Comparison of ENCODE assay signal across 8 mouse cellular contexts in genomic region chr2:12301431-12302170, GRCm38 (mm10). TPM values are rescaled to one million over a fixed set of nuclear protein-coding genes. Genes with fewer than 3 reads are reported as not detected.
DNase-seq lines count a peak whose midpoint lies in the region; ATAC-seq and TF ChIP-seq lines count a peak whose summit lies in the region.

Itga8 (minus strand) TSS chr2:12301922.

- H3K9me3 ChIP-seq in forebrain, embryonic 11.5 days (ENCODE audit: control insufficient read depth, low read length) = no peaks in the 10 kb centered on the region
- no peaks in the 10 kb centered on the region for H3K9me3 ChIP-seq in heart, postnatal 0 days (replicated peaks; ENCODE audit: control insufficient read depth, low read length)
- no peaks in the 10 kb centered on the region for H3K9me3 ChIP-seq in liver, postnatal 0 days (ENCODE audit: low read length)
- no peaks in the 10 kb centered on the region for H3K9me3 ChIP-seq in neural tube, embryonic 14.5 days (ENCODE audit: control insufficient read depth, low read length)

- peak within 1 kb of the TSS; percentile 75 for H3K9ac ChIP-seq in forebrain, embryonic 11.5 days (ENCODE audit: low read length)
- peak within 1 kb of the TSS; percentile 47 for H3K9ac ChIP-seq in heart, postnatal 0 days (replicated peaks; ENCODE audit: low read depth, low read length)
- 0 out of 2 replicates have a peak within 1 kb of the TSS, but pooled peaks have one; percentile 26 for H3K9ac ChIP-seq in liver, postnatal 0 days (replicated peaks)
- peak within 1 kb of the TSS; percentile 63 for H3K9ac ChIP-seq in neural tube, embryonic 14.5 days (replicated peaks; ENCODE audit: low read depth, low read length)

- TF ChIP-seq EP300 in heart, postnatal 0 days (IDR thresholded peaks at IDR 0.05; ENCODE audit: low read depth) = no peak
- no peak for TF ChIP-seq EP300 in liver, postnatal 0 days (IDR thresholded peaks at IDR 0.05; ENCODE audit: low read depth)

- peak; percentile 75 for ATAC-seq in CD4-positive, CD25-positive, alpha-beta regulatory T cell, adult 4 months
- ATAC-seq in forebrain, embryonic 11.5 days (replicated peaks; ENCODE audit: low FRiP score) = peak; percentile 98
- ATAC-seq in heart, postnatal 0 days (ENCODE audit: insufficient read depth, low read depth) = peak; percentile 92
- peak; percentile 78 for ATAC-seq in liver, postnatal 0 days
- peak; percentile 99 for ATAC-seq in neural tube, embryonic 14.5 days (ENCODE audit: low read depth)

- peak within 1 kb of the TSS; percentile 91 for H3K4me2 ChIP-seq in forebrain, embryonic 11.5 days (ENCODE audit: low read depth, low read length, severe bottlenecking)
- H3K4me2 ChIP-seq in heart, postnatal 0 days (ENCODE audit: low read depth, low read length) = peak within 1 kb of the TSS; percentile 84
- peak within 1 kb of the TSS; percentile 86 for H3K4me2 ChIP-seq in liver, postnatal 0 days (ENCODE audit: low read depth, low read length)
- H3K4me2 ChIP-seq in neural tube, embryonic 14.5 days (ENCODE audit: low read depth, low read length) = peak within 1 kb of the TSS; percentile 90

- peak within 1 kb of the TSS; percentile 60 for H3K4me3 ChIP-seq in forebrain, embryonic 11.5 days (ENCODE audit: low read depth, low read length)
- H3K4me3 ChIP-seq in heart, postnatal 0 days (ENCODE audit: low read depth, low read length) = peak within 1 kb of the TSS; percentile 61
- peak within 1 kb of the TSS; percentile 54 for H3K4me3 ChIP-seq in liver, postnatal 0 days (ENCODE audit: low read depth, low read length)
- H3K4me3 ChIP-seq in neural tube, embryonic 14.5 days (ENCODE audit: low read depth, low read length) = peak within 1 kb of the TSS; percentile 69

- no peaks in the 10 kb centered on the region for H3K4me1 ChIP-seq in forebrain, embryonic 11.5 days (replicated peaks; ENCODE audit: control insufficient read depth, insufficient read depth, low read length)
- no peaks in the 10 kb centered on the region for H3K4me1 ChIP-seq in heart, postnatal 0 days (ENCODE audit: control insufficient read depth, insufficient read depth)
- H3K4me1 ChIP-seq in liver, postnatal 0 days (ENCODE audit: insufficient read depth) = peaks cover 4% of the 10 kb centered on the region; the same call in 1 of the 2 replicates
- H3K4me1 ChIP-seq in neural tube, embryonic 14.5 days (ENCODE audit: control insufficient read depth, insufficient read depth, low read length) = peaks cover 2% of the 10 kb centered on the region; the same call in 1 of the 2 replicates

- no peak within 1 kb of the TSS for H3K27ac ChIP-seq in forebrain, embryonic 11.5 days (ENCODE audit: low read depth, low read length)
- H3K27ac ChIP-seq in heart, postnatal 0 days (ENCODE audit: low read depth) = no peak within 1 kb of the TSS
- no peak within 1 kb of the TSS for H3K27ac ChIP-seq in liver, postnatal 0 days (ENCODE audit: low read depth)
- no peak within 1 kb of the TSS for H3K27ac ChIP-seq in neural tube, embryonic 14.5 days (ENCODE audit: low read depth, low read length)

- no peaks in the 10 kb centered on the region for H3K36me3 ChIP-seq in forebrain, embryonic 11.5 days (ENCODE audit: control insufficient read depth, insufficient read depth, low read length)
- no peaks in the 10 kb centered on the region for H3K36me3 ChIP-seq in heart, postnatal 0 days (replicated peaks; ENCODE audit: control insufficient read depth, insufficient read depth, low read length)
- no peaks in the 10 kb centered on the region for H3K36me3 ChIP-seq in liver, postnatal 0 days (replicated peaks; ENCODE audit: insufficient read depth, low read length)
- no peaks in the 10 kb centered on the region for H3K36me3 ChIP-seq in neural tube, embryonic 14.5 days (ENCODE audit: control insufficient read depth, insufficient read depth, low read length)

- 1% methylated on average over 51 of the region's 56 CpGs for WGBS in forebrain, embryonic 11.5 days
- whole genome bisulfite sequencing in heart, postnatal 0 days = under 1% methylated on average over 49 of the region's 56 CpGs
- WGBS in liver, postnatal 0 days (ENCODE audit: insufficient replicate concordance) = 2% methylated on average over 56 of the region's 56 CpGs
- WGBS in neural tube, embryonic 14.5 days = under 1% methylated on average over 56 of the region's 56 CpGs

- DNase-seq in c-Kit-positive CD71-negative TER-119-negative erythroid progenitor cells, embryonic 14.5 days (ENCODE audit: low read depth) = peak; percentile 51
- peak; percentile 97 for DNase-seq in forebrain, embryonic 11.5 days (ENCODE audit: low spot score)
- DNase-seq in heart, postnatal 0 days (ENCODE audit: low spot score) = peak; percentile 65
- DNase-seq in kidney, postnatal 36 days = peak; percentile 76 to 93
- DNase-seq in liver, postnatal 0 days = peak; percentile 84
- peak; percentile 74 for DNase-seq in testis, postnatal 14 days (ENCODE audit: low spot score)

- peak; percentile 90 for TF ChIP-seq CTCF in heart, postnatal 0 days (IDR thresholded peaks at IDR 0.05; ENCODE audit: low read depth)
- TF ChIP-seq CTCF in liver, postnatal 0 days (IDR thresholded peaks at IDR 0.05; ENCODE audit: low read depth) = peak; percentile 92

- H3K27me3 ChIP-seq in forebrain, embryonic 11.5 days (ENCODE audit: control insufficient read depth, insufficient read depth, low read length) = peaks cover 4% of the 10 kb centered on the region
- peaks cover 15% of the 10 kb centered on the region for H3K27me3 ChIP-seq in heart, postnatal 0 days (ENCODE audit: control insufficient read depth, insufficient read depth, low read length)
- peaks cover 19% of the 10 kb centered on the region for H3K27me3 ChIP-seq in liver, postnatal 0 days (ENCODE audit: insufficient read depth, low read length)
- H3K27me3 ChIP-seq in neural tube, embryonic 14.5 days (ENCODE audit: control insufficient read depth, insufficient read depth, low read length) = no peaks in the 10 kb centered on the region

RNA-seq across cellular contexts. Expression of gene Itga8, which starts in this region (rescaled TPM):
- not detected for polyA plus RNA-seq in CD4-positive, CD25-positive, alpha-beta regulatory T cell, adult 4 months (2017; shearing (Covaris generic))
- polyA plus RNA-seq in forebrain, embryonic 11.5 days (2014; fragmentation: Nextera tagmentation; extraction: Ambion mirVana) = 4.2 and 4.6 TPM in 2 replicates
- 12.8 and 15.0 TPM in 2 replicates for total RNA-seq in heart, postnatal 0 days (2014; rRNA removed; ENCODE audit: low replicate concordance)
- 5.3 and 5.6 TPM in 2 replicates for polyA plus RNA-seq in heart, postnatal 0 days (2015; fragmentation: Nextera tagmentation; extraction: Ambion mirVana)
- 1.7 and 2.0 TPM in 2 replicates for polyA plus RNA-seq in liver, postnatal 0 days (2015; fragmentation: Nextera tagmentation; extraction: Ambion mirVana)
- polyA plus RNA-seq in neural tube, embryonic 14.5 days (2014; fragmentation: Nextera tagmentation; extraction: Ambion mirVana) = 2.4 and 4.4 TPM in 2 replicates

Comparison
In these comparisons a context has a peak if more than half of its experiments do, and no peak if none do; other contexts are left out.
1. Peak in ATAC-seq in CD4-positive, CD25-positive, alpha-beta regulatory T cell, adult 4 months; RNA of the gene not detected or under 1 TPM.